12 mouse cellular contexts compared by ENCODE assay signal in genomic region chr10:99451639-99452417, GRCm38 (mm10).
DNase-seq lines count a peak whose midpoint lies in the region; ATAC-seq and TF ChIP-seq lines count a peak whose summit lies in the region.
"Had no signal": no experiment of that assay in that cellular context is flagged by ENCODE, and none has a peak within 500 bp of the region (broad histone marks: within the 10 kb centered on the region; RNA-seq: fewer than 3 reads in every experiment).

No protein-coding gene starts in this region.

- intact Hi-C loops in gastrocnemius, postnatal 14 days (cut with DNase I; ENCODE audit: low total_unique reads), result no loop called here

- DNase-seq in kidney, adult 9 months, result no peak
- DNase-seq in forebrain, embryonic 10.5 days (ENCODE audit: extremely low spot score, low spot score), result peak; percentile 40
- no peak for DNase-seq in gastrocnemius, postnatal 14 days
- DNase-seq in left cerebral cortex, adult 9 months (ENCODE audit: low spot score in 2 of 2), result no peak
- DNase-seq in left cerebral cortex, adult 11 months (ENCODE audit: low spot score), result no peak
- DNase-seq: cerebellum, adult 11 months; lung, postnatal 36 days had no signal

- no peaks in the 10 kb centered on the region for H3K79me2 ChIP-seq in macrophage (ENCODE audit: inconsistent target)

- H3K36me3 ChIP-seq in kidney, embryonic 14.5 days (ENCODE audit: control insufficient read depth, insufficient read depth, low read length), result no peaks in the 10 kb centered on the region
- H3K36me3 ChIP-seq in forebrain, embryonic 10.5 days (replicated peaks), result no peaks in the 10 kb centered on the region
- H3K36me3 ChIP-seq in macrophage (ENCODE audit: inconsistent target), result no peaks in the 10 kb centered on the region
- H3K36me3 ChIP-seq: heart, embryonic 12.5 days; limb, embryonic 13.5 days had no signal

- no peak overlapping the region; the same call in 1 of the 2 replicates for H3K4me2 ChIP-seq in kidney, embryonic 14.5 days (replicated peaks; ENCODE audit: low read depth, low read length)
- H3K4me2 ChIP-seq: heart, embryonic 12.5 days; limb, embryonic 13.5 days had no signal

- H3K4me3 ChIP-seq in kidney, embryonic 14.5 days (ENCODE audit: low read length), result no peak overlapping the region
- H3K4me3 ChIP-seq in forebrain, embryonic 10.5 days, result 0 out of 2 replicates have a peak overlapping the region, but pooled peaks have one; percentile 7
- H3K4me3 ChIP-seq in macrophage (ENCODE audit: inconsistent target), result no peak overlapping the region
- H3K4me3 ChIP-seq in olfactory bulb, adult 2 months (ENCODE audit: insufficient read depth, low read depth, low read length), result no peak overlapping the region
- H3K4me3 ChIP-seq: heart, embryonic 12.5 days; limb, embryonic 13.5 days had no signal

- TF ChIP-seq CTCF in olfactory bulb, adult 2 months (IDR thresholded peaks at IDR 0.05; ENCODE audit: insufficient read depth, low read depth, low read length), result no peak

- peak; percentile 93 for ATAC-seq in kidney, embryonic 14.5 days (ENCODE audit: low FRiP score, low TSS enrichment)

- peaks cover 11% of the 10 kb centered on the region; the same call in 1 of the 2 replicates for H3K4me1 ChIP-seq in kidney, embryonic 14.5 days (ENCODE audit: control insufficient read depth, insufficient read depth, low read length)
- peaks cover 33% of the 10 kb centered on the region for H3K4me1 ChIP-seq in forebrain, embryonic 10.5 days
- H3K4me1 ChIP-seq in olfactory bulb, adult 2 months (ENCODE audit: control insufficient read depth, insufficient read depth, low read length), result peaks cover 4% of the 10 kb centered on the region; the same call in 1 of the 2 replicates

- WGBS in kidney, embryonic 14.5 days, result 9% methylated on average over 10 of the region's 10 CpGs
- WGBS in forebrain, embryonic 10.5 days, result 28% methylated on average over 10 of the region's 10 CpGs
- 57% methylated on average over 10 of the region's 10 CpGs for WGBS in macrophage (ENCODE audit: missing documents)
- WGBS in olfactory bulb, adult 2 months, result 13% methylated on average over 10 of the region's 10 CpGs

- H3K9ac ChIP-seq in kidney, embryonic 14.5 days (ENCODE audit: low read depth, low read length), result no peak overlapping the region
- H3K9ac ChIP-seq: heart, embryonic 12.5 days; limb, embryonic 13.5 days had no signal

- H3K27ac ChIP-seq in kidney, embryonic 14.5 days (ENCODE audit: low read depth, low read length), result peak overlapping the region; percentile 37; the same call in 1 of the 2 replicates
- H3K27ac ChIP-seq in forebrain, embryonic 10.5 days, result peak overlapping the region; percentile 81
- 0 out of 2 replicates have a peak overlapping the region, but pooled peaks have one; percentile 10 for H3K27ac ChIP-seq in macrophage
- peak overlapping the region; percentile 6; the same call in 1 of the 2 replicates for H3K27ac ChIP-seq in olfactory bulb, adult 2 months (ENCODE audit: insufficient read depth, low read depth, low read length)
- H3K27ac ChIP-seq: limb, embryonic 13.5 days had no signal

- H3K9me3 ChIP-seq in kidney, embryonic 14.5 days (ENCODE audit: control insufficient read depth, low read length), result no peaks in the 10 kb centered on the region
- no peaks in the 10 kb centered on the region for H3K9me3 ChIP-seq in forebrain, embryonic 10.5 days
- H3K9me3 ChIP-seq: heart, embryonic 12.5 days; limb, embryonic 13.5 days had no signal

- H3K27me3 ChIP-seq in kidney, embryonic 14.5 days (ENCODE audit: control insufficient read depth, insufficient read depth, low read length), result no peaks in the 10 kb centered on the region
- no peaks in the 10 kb centered on the region for H3K27me3 ChIP-seq in forebrain, embryonic 10.5 days (ENCODE audit: poor library complexity, severe bottlenecking)
- H3K27me3 ChIP-seq: heart, embryonic 12.5 days; limb, embryonic 13.5 days had no signal

- TF ChIP-seq POLR2A in olfactory bulb, adult 2 months (IDR thresholded peaks at IDR 0.05; ENCODE audit: insufficient read depth, low read depth, low read length), result no peak

Comparison
In these comparisons a context has a peak if more than half of its experiments do, and no peak if none do; other contexts are left out.
1. H3K27ac ChIP-seq: peak in every context shown above with its lines; median percentile 81 in forebrain, embryonic 10.5 days; 37 in kidney, embryonic 14.5 days; 10 in macrophage; 6 in olfactory bulb, adult 2 months.